Mouse (Mus musculus): ENCODE data around the gene Mtcl1.

The Mtcl1 gene

DNA sequence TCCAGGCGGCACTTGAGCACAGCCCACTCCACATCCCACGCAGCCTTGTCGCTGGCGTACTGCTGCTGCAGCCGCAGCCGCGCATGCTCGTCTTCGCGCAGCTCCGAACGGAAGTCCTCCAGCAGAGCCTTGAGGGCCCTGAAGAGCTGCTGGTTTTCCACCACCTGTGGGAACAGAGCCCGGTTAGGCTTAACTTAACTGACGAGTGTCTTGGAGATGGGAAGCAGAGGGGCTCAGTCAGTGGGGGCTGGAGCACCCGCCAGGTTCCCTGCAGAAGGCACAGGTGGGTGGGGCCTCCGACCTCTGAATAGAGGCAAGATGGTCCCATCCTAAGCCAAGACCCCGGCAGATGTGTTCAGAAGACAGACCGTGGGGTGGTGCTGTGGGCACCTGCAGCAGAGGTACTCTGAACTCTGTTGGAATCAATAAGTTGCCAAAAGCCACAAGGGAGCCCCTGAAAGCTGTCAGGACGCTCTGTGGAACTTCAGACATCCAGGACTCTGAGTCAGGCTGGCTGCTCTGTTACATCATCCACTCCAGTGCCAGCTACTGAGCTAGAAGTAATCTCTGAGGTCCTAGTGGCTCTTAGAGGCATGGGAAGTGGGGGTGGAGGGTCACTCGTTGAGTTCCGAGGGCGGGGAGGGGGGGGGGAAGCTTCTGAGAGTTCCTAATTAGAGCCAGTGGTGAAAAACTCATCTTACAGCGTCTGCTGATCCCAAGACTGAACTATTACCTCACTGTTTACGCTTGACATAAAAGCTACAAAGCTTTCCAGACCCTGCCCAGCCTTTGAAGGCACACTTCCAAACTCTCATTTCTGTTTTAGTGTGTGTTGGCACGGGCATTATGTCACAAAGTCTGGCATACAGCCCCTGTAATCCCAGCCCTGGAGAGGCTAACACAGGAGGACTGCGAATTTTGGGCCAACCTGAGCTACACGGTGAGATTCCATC, 91.2 kb downstream of the Mtcl1 start:
- no peak for DNase-seq

DNA sequence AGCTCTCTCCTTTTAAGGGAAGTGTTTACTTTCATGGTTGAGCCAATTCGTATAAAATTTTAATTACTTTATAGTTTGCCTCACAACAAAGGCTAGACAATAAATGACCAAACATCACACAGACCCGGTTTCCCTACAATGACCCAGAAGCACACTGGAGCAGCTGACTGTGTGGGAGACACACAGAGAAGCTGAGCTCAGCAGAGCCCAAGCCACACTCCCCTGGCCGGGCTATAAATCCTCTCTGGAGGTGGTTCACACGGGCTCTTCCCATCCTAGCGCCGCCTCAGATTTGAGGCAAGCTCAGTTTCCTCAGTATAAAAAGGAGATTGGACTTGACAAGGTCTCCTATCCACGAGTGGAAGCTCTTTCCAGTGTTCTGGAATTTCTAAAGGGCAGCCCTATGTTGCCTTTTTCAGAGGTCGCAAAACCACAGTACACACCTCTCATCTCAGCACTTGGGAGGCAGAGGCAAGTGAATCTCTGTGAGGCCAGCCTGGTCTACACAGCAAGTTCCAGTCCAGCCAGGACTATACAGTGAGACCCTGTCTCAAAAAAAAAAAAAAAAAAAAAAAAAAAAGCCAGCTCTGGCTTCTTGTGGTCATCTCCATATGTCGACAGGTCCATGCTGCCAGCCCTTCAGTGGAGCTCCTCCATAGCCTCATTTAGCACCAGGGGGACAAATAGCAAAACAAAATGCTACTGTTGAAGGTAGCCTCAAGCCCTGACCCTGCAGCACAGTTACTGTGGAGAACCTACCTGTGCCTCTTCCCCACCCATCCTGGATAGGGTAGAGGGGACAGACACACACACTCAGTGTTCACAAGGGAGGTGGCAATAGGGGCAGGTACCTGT, 92.2 kb downstream of the Mtcl1 start:
- DNase-seq = no peak

DNA sequence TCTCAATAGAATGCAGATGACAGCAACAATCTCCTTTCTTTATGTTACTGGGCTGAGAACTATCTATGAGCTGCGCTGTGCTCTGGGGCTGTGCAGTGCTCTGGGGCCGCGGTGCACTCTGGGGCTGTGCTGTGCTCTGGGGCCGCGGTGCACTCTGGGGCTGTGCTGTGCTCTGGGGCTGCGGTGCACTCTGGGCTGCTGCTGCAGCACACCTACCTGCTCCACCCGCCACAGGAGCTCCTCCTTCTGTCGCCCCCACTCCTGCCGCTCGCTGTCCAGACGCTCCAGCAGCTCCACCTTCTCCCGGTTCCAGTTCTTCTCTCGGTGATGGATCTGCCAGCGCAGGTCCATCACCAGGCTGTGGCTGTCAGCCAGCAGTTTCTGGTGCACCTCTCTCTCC, 95.6 kb downstream of the Mtcl1 start:
- DNase-seq = no peak

DNA sequence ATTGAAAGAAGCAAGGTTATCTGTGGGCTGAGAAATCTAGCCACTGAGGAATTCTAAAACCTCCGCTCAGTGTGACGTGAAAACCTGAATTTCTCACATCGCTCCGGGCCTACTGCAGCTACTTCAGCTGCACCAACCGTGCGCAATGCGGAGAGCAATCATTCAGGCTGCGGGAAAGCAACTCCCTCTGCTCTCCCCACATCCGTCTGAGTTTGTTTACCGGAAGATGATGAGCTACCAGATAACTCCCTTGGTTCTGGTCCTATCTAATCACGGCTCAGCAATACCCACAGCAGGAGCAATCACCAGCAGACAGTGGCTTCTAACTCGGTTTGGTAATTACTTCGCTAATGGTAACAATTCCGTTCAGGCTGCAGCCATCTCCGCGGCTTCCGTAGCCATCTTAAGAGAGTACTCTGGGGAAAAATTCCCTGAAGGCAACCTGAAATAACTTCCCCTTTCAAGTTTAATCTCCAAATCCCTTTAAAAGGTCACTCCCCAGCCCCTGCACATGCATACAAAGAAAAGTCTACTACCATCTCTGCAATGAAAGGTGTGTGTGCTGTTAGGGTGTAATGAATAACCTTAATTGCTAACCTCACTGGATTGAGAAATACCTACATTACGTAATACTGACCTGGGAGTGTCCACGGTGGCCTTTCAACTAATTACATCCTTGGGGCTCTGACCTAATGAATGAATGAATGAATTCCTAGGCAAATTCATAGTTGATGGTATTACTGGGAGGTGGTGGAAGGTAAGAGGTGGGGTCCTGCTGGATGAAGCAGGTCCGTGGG, 96.5 kb downstream of the Mtcl1 start:
- DNase-seq = no peak

DNA sequence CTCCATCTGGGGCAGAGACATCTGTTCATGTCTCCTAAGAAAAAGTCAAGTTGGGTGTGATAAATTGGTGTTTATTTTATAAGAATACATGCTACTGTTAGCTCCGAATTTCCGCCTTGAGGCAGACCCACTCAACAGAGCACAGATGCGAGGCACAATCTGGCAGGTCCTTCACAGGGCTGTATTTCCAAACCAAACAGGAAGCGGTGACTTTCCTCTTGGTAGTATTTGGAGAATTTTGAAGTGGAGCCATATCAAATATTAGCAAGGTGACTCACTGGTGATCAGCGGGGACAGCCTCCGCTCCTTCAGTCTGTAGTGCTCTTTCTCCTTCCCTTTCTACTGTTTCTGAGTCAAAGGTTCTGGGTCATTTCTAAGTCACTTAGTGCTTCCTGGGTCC, 97.3 kb downstream of the Mtcl1 start:
- no peak for DNase-seq

DNA sequence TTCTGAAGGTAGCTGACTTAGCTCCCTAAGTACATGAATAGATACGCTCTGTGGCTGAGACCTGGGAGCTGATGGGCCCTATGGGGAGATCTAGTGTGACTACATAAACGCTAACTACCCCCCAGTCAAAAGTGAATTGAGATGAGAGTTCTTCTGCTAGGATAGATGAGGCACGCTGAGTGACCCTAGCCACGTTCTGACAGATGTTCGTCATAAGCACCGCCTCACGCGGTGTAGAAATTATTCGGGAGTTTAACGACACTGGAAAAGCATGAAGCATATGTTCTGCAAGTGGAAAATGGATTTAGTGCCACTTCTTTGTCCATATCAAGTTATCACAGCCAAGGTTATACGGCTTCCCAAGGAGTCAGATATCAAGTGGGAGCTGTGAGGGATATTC, 98.9 kb downstream of the Mtcl1 start:
- no peak for DNase-seq

DNA sequence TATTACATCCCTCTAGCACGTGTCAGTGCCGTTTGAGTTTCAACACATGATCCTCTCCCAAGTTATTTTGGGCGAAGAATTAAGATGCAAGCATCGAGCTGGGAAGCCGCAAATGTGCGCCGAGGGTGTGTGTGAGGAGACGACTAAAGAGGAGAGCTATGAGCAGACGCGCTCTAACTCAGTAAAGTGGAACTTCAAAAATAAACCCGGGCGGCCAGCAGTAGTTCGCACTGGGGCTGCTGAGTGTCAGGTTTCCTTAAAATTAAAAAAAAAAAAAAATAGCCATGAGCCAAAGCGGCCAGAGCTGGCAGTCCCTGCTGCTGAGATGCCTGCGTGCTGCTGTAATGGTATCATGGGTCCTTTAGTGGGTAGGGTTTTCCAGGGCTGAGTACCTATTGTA, 99.4 kb downstream of the Mtcl1 start:
- DNase-seq = peak; percentile 63

DNA sequence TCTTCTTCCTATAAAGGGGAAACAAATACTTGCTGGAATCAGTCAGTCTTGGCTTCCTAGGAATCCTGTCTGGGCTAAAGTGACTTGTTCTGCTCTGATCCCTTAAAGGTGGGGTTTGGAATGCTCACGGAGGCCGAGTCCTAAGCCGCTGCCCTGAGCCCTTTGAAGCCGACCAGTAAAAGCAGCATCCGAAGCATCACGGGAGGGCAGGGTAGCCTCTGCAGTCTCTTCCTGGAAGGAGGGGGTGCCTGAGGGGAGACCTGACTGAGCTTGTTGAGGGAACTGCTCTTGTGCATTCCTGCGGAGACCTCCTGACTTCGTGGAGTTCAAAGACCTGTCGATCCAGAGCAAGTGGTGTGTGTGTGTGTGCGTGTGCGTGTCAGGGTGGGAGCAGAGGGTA, 103.2 kb downstream of the Mtcl1 start:
- no peak for DNase-seq

DNA sequence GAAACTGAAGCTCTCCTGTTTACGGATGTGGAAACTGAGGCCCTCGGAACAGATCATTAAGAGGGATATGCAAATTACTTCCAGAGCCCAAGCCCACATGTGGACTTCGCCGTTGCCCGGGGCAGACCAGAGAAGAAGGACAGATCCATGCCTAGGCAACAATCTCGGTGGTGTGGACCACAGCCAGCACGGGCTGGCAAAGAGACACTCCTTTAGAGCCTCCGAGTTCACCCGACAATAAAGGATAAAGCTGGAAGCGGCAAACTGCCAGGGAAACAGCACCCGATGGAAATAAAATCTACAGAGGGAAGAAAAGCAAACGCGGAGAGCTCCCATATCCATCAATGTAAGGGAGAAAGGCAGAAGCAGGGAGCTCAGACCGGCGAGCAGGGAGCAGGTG, 103.9 kb downstream of the Mtcl1 start:
- peak; percentile 52 for DNase-seq

DNA sequence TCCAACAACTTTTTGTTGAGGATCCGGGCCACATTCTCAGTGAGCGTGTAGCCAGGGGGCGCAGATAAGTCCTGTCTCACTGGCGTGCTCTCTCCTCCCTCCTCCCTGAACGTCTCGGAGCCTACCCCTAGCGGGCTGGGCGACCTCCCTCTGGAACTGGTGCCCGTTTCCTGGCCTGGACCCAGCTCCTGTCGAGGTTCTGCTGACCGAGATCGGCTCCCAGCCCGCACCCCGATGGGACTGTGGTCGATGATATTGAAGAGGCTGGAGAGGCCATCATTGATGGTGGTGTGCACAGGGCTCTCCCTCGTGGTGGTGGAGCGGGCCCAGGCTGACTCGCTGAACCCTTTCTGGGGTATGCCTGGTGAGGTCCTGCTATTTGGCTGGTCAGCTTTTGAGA, 106.6 kb downstream of the Mtcl1 start:
- no peak for DNase-seq

DNA sequence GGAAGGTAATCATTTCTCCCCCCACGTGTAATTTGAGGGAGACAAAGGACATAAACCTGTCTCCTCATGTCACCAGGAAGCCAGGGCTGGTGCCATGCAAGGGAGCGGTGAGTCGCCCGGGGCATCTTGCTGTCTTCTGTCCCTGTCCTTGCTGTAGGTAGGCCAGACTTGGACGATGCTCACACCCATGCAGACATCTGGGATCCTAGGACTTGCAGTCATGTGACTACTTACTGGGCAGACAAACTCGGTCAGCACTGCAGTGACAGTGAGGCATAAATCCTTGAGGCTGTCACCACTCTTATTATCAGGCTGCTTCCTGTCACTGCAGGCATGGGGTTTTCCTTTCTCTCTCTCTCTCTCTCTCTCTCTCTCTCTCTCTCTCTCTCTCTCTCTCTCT, 107.9 kb downstream of the Mtcl1 start:
- no peak for DNase-seq

DNA sequence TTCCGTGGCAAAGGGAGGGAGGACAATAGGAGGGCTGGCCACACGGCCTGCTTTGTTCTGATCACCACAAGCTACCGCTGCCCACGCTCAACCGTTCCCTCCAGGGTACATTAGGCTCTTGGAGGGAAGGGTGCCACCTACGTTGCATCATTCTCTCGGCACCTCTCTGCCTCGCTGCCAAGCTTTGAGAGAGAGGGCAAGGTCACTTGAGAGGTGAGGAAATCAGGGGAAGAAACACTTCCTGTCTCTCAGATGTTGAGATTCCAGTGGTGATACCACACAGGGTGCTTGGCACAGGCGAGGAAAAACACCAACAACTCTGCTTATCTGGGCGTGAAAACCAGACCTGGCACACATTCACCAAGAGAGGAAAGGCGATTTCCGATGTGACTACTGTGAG, 108.8 kb downstream of the Mtcl1 start:
- no peak for DNase-seq

DNA sequence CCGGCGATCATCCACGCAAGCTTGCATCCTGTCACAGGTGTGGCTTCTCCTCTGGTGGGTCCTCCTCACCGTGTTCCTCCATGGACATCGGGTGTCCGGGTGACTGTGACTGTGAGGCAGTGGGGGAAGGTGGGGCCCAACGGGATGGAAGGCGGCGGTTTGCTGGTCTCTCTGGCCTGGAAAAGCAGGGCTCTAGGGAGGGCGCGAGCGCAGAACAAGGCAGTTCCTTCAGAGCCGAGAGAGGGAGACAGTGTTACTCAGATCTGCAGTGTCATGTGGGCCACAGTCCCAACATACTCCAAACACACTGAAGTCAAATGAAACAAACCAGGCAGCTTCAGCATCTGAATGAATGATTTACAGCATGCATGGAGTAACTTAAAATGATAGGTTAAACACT, 111.6 kb downstream of the Mtcl1 start:
- DNase-seq = no peak

DNA sequence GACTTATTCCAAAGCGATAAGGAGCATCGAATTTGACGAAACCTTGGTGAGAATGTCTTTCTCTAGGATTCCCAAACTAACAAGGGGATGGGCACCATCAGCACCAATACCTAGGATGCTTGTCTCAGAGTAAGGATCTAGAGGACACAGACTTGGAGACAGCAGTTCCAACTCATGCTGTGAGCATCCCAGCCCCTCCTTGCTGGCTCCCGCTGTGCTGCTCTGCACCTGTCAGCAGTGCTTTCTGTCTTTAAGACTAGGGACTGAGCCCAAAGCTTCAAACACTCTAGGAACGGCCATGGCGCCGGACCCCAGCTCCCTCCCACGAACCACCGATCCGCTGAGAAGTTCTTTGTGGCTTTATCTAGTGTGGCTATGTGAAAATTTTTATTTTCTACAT, 114.0 kb downstream of the Mtcl1 start:
- DNase-seq = no peak

DNA sequence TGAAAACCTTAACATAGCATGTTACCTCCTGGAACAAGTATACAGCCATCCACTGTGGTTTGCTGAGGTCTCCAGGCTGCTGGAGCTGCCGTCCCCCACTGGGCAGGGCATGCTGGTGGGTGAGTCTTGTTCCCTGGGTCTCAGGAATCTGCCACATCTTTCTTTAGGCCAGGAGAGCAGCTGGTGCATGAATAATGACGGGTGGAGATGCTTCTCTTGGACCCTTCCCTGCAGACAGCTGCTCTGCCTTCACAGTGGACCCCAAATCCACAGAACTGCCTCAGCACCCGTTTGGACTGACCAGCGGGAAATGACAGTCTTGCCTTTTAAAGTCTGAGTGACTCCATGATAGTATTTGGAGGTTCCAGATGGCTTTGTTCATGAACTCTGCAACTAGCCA, 114.7 kb downstream of the Mtcl1 start:
- no peak for DNase-seq

DNA sequence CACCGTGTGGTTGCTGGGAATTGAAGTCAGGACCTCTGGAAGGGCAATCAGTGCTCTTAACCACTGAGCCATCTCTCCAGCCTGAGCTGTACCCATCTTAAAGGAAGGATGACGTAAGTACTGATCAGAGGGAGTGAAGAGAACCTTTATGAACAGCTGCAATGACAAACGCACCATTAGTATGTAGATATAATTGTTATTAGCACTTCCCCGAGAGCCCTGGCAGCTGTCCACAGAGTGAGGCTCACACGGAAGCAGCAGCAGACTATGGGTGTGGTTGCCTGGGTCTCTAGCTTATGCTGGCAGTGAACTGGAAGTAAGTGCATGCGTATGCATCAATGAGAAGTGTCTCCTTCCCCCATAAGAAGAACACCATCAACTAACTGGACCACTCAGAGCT, 118.3 kb downstream of the Mtcl1 start:
- DNase-seq = no peak

DNA sequence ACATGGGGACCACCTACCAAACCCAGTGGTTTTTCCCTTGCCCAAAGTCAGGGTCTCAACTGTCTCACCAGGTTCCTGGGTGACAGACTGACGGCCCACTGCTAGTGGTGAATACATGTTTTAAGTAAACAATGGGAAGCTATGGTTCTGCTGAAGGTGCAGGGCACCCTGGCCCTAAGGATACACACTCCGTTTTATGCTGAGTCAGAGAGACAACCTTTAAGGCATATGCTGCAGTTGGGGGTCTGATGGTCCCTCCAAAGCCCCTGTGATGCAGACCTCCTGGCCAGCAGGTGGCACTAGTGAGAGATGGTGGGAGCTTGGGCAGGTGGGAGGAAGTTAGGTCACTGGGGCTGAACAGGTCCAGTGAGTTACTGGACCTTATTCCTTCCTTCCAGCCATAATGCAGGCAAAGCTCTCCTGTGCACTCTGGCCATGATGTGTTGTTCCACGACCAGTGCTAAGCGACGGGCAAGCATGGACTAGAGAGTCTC, 123.0 kb downstream of the Mtcl1 start:
- DNase-seq = no peak

DNA sequence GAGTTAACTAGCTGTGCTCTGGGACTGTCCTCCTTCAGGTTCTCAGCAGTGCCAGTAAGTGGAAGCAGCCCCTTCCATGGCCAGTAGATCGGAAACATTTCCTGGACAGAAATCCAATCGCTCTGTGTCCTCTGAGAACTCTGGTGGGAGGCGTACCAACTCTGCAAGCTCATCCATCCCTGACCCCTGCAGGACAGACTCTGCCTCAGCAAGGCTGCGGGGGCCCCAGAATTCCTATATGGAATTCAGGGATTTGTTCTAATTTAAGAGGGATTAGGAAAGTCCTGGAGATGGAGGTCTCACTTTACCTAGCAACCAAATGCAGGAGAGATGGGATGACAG, 123.4 kb downstream of the Mtcl1 start:
- no peak for DNase-seq

DNA sequence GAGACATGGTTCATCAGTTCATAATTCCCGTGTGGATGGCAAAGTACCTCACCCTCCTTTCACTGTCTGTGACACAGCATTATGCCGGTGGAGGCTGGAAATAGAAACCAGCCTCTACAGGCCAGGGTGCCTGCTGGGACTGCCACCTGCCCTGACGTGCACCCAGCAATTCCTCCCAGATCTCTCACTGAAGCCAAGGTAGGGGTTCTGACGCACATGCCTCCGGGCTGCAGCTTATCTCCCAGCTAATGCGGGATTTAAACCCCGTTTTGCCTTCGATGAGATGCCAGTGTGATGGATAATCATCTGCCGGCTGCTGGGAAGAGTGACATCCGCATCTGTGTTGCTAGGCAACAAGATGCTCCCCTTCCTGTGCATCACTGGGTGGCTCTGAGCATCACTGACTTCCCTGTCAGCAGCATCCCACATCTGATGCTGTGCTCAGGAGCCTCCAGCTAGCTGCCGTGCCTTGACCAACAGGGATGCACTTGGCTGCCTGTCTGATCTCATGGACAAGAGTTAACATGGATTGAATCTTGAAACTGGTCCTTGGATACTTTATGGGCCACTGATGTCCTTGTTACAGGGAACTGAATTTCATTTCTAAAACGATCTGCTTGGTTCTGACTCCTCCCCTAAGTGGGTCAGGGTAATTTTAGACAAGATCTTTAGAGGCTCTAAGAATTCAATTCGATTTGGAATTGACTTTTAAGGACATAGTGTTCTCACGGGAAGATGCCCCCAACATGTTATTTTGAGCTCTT, 123.9 kb downstream of the Mtcl1 start:
- DNase-seq = no peak

DNA sequence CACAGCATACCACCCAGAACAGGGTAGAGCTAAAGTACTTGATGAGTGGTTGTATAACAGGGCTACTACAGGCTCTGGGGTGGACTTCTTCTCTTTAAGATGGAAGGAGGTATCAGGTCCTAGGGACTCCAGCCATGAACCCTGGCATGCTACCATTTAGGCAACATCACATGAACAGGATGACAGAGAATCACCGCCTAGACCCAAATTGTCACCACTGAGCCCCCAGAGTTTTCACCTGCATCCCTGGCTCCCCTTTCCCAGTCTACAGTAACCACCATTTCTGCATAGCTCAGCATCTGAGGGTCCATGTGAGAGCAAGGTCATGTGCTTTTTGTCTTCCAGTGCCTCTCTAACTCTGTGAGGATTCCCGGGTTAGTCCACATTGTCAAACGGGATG, 124.7 kb downstream of the Mtcl1 start:
- DNase-seq = no peak

DNA sequence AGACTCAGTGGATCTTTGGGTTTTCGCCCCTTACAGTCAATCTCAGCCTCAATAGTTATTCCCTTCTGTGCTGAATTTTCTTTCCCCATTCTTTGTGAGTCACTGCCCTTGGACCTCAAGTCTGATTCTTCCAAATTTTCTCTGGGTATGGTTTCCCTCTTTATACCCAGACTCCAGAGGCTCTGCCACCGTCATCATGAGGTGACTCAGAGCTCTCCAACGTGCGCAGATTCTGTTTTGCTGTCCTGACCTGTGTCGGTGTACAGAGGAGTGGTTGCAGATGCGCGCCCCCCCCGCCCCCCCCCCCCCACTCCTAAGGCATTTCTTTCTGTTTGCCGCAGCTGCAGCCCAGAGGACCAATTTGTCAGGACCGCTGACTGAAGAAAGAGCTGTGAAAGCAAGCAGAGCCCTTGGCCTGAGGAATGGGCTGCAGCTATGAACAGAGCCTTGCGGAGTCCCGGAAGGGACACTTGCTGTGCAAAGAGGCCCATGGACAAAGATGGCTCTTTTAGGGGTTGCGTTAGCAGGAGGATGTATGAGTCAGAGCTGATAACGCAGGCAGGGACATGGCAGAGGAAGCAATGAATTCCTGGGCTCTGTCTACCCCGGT, 126.8 kb downstream of the Mtcl1 start:
- DNase-seq = no peak

DNA sequence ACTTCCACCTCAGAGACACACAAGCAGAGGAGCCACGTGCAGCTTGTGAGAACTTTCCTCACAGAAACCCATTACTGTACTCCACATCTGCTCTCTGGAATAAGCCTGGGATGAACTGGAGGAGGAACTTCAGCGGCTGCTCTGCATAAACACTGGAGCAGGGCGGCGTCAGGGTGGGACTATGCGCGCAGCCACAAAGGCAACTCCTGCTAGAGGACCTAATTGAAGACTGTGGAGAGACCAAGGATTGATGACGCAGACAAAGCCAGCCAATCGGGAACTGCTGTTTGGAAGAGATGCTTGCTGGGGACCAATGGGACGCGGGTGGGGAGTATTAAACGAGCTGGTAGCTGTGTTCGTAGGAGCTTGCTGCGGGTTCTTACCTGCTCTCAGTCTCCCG, 127.6 kb downstream of the Mtcl1 start:
- no peak for DNase-seq
